Mouse (Mus musculus) neural tube, embryonic 13.5 days (tissue): ENCODE data around the gene Sephs1. TPM values are rescaled to one million over a fixed set of nuclear protein-coding genes. Genes with fewer than 3 reads are reported as not detected.

ENCODE experiments used
- ATAC-seq: fragments of 200-750 bp; cut with Nextera tagmentation; 2 replicates; pipeline ENCODE4 v1.8.0; 2017; ENCODE audit warnings: low read depth, mild to moderate bottlenecking, moderate TSS enrichment, moderate library complexity
- H3K27ac ChIP-seq: fragments of 300-500 bp; sonication (generic); replicated peaks from 2 replicates; pipeline ENCODE4 v1.5.1; 2015; ENCODE audit warnings: moderate library complexity, mild to moderate bottlenecking, inconsistent platforms
- H3K27me3 ChIP-seq: fragments of 300-500 bp; sonication (generic); 2 replicates; pipeline ENCODE4 v1.6.1; 2015; ENCODE audit warnings: mild to moderate bottlenecking, inconsistent platforms
- H3K36me3 ChIP-seq: fragments of 300-500 bp; sonication (generic); 2 replicates; pipeline ENCODE4 v1.6.1; 2015; ENCODE audit warnings: mild to moderate bottlenecking, inconsistent platforms
- H3K4me1 ChIP-seq: fragments of 300-500 bp; sonication (generic); replicated peaks from 2 replicates; pipeline ENCODE4 v1.6.1; 2015; ENCODE audit warnings: inconsistent platforms
- H3K4me2 ChIP-seq: fragments of 300-500 bp; sonication (generic); 2 replicates; pipeline ENCODE4 v1.6.1; 2015; ENCODE audit warnings: inconsistent platforms, mild to moderate bottlenecking, moderate library complexity
- H3K4me3 ChIP-seq: fragments of 300-500 bp; sonication (generic); 2 replicates; pipeline ENCODE4 v1.5.1; 2015; ENCODE audit warnings: mild to moderate bottlenecking, inconsistent platforms
- H3K9ac ChIP-seq: fragments of 300-500 bp; sonication (generic); 2 replicates; pipeline ENCODE4 v1.6.1; 2015; ENCODE audit warnings: moderate library complexity, mild to moderate bottlenecking, inconsistent platforms
- H3K9me3 ChIP-seq: fragments of 300-500 bp; sonication (generic); 2 replicates; pipeline ENCODE4 v1.6.1; 2016; ENCODE audit warnings: inconsistent platforms
- WGBS: fragments of 180-500 bp; shearing (Covaris S2); methylation state at CpG from one replicate; pipeline ENCODE4 v1.1.7; 2015; 5-methylcytosine and 5-hydroxymethylcytosine counted together
- polyA plus RNA-seq: library from polyadenylated mRNA; unstranded; fragments of >200 nt; fragmentation: Nextera tagmentation; extraction: Ambion mirVana; gene quantifications from 2 replicates; pipeline ENCODE4 v1.2.1, GENCODE M21; 2015

The Sephs1 gene
- polyA plus RNA-seq: 62.5 and 64.3 TPM in 2 replicates

DNA sequence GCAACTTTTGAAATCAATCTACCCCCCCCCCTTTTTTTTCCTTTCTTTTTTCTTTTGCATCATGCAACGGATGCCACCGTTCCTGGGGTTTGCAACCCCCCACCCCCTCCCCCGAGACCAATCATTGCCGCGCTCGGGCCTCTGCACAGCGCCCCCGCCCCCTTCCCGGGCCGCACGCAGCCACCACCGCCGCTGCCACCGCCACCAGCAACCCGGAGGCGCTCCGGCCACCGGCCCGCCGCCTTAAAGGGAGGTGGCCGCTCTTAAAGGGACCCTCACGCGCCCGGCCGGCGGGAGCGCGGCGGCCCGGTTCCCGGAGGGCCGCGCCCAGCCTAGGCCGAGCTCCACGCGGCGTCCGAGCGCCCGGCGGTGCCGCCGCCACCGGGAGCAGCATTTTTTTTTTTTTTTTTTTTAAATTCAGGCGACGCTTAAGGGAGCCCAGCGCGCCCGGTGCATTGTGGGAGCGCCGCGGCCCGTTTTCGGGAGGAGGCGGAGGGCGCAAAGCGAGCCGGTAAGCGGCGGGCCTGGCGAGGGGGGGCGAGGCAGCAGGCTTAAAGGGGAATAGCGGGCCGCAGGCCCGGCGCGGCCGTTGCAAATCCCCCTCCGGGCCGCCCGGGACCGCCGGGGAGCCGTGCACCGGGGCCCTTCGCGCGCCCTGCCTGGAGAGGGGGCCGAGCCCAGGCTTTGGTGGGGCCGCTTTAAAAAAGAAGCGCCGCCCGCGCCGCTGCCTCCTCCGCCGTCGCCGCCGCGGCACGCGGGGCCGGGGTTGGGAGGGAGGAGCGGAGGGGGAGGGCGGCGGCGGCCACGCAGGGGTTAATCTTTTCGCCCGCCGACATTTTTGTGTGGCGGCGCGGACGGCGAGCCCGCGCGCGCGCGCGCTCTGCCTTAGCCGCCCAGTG is at the start of gene Sephs1:
Sephs1 (plus strand) TSS at position 215 of the 899 bp plus-strand sequence.
- under 1% methylated on average over 97 of the region's 115 CpGs for WGBS
- peak; percentile 78 for ATAC-seq
- peak within 1 kb of the TSS; percentile 98 for H3K9ac ChIP-seq
- H3K36me3 ChIP-seq: peaks cover 16% of the 10 kb centered on the region
- H3K9me3 ChIP-seq: no peaks in the 10 kb centered on the region
- H3K4me2 ChIP-seq: peak within 1 kb of the TSS; percentile 83
- H3K4me3 ChIP-seq: peak within 1 kb of the TSS; percentile 82
- no peaks in the 10 kb centered on the region for H3K27me3 ChIP-seq
- peaks cover 25% of the 10 kb centered on the region for H3K4me1 ChIP-seq
- peak within 1 kb of the TSS; percentile 100 for H3K27ac ChIP-seq

DNA sequence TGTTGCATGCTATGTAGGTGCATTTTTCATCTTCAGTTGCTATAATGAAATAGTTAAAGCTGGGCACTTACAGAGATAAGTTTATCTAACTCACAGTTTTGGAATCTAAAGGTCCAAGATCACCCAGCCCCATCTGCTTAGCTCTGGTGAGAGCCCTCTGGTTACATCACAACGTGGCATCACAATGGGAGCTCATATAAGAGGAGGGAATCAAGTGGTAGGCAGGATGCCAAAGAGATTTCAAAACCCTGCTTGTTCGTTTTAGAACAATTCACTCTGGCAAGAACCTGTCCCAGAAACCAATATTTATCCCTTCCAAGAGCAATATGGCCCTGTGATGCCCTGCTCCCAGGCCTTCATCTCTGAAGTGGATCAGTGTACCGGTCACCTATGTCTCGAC is 49.2 kb upstream of the Sephs1 start:
- H3K4me2 ChIP-seq: no peak overlapping the region
- no peak for ATAC-seq
- H3K4me1 ChIP-seq: peaks cover 12% of the 10 kb centered on the region
- H3K36me3 ChIP-seq: no peaks in the 10 kb centered on the region
- H3K4me3 ChIP-seq: no peak overlapping the region
- 0 out of 2 replicates have a peak, but pooled peaks cover 5% of the 10 kb centered on the region for H3K27me3 ChIP-seq
- no peak overlapping the region for H3K27ac ChIP-seq
- H3K9me3 ChIP-seq: no peaks in the 10 kb centered on the region
- H3K9ac ChIP-seq: no peak overlapping the region
- 82% methylated on average over 4 of the region's 4 CpGs for WGBS

DNA sequence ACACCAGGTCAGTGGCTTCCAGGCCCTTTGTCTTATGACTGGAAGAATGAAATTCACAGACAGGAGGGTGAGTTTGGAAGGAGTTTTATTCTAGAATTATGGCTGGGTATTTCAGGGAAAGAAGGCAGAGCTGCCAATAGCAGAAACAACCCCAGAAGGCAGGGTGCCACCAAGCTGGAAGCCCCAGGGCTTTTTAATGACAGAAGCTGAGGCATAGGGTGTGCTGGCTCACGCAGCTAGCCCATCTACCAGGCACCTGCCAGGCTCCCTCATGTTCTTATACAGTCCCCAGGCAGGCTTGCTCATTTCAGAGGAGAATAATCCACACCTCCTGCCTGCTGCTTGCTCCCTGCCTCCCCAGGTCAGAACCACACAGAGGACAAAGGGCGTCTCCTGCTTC is 31.9 kb upstream of the Sephs1 start:
- H3K4me2 ChIP-seq: no peak overlapping the region
- H3K9me3 ChIP-seq: no peaks in the 10 kb centered on the region
- 81% methylated on average over 2 of the region's 2 CpGs for WGBS
- no peaks in the 10 kb centered on the region for H3K4me1 ChIP-seq
- H3K27me3 ChIP-seq: no peaks in the 10 kb centered on the region
- no peak overlapping the region for H3K27ac ChIP-seq
- no peak for ATAC-seq
- no peaks in the 10 kb centered on the region for H3K36me3 ChIP-seq
- no peak overlapping the region for H3K9ac ChIP-seq
- H3K4me3 ChIP-seq: no peak overlapping the region

DNA sequence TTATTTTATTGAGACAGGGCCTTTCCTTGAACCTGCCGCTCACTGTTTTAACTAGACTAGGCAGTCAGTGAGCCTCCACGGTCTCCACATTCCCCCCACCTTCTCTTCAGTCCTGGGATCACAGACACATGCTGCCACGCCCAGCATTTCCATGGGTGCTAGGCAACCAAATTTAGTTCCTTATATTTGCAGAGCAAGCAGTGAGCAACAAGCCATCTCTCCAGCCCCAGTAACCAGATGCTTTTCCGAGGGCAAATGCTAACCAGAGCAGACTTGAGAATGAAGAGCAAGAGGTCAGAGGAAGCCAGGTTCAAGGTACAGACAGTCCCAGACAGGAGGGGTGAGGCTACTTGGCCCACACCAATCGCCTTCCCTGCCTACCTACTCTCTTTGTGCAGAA is 24.2 kb upstream of the Sephs1 start:
- Histone ChIP-seq H3K4me2 (no peak overlapping the region), H3K4me3 (no peak overlapping the region), H3K27ac (no peak overlapping the region), H3K9ac (no peak overlapping the region), H3K4me1 (no peaks in the 10 kb centered on the region), H3K27me3 (no peaks in the 10 kb centered on the region), H3K36me3 (no peaks in the 10 kb centered on the region), H3K9me3 (no peaks in the 10 kb centered on the region)
- 70% methylated on average over 5 of the region's 5 CpGs for WGBS
- ATAC-seq: no peak

DNA sequence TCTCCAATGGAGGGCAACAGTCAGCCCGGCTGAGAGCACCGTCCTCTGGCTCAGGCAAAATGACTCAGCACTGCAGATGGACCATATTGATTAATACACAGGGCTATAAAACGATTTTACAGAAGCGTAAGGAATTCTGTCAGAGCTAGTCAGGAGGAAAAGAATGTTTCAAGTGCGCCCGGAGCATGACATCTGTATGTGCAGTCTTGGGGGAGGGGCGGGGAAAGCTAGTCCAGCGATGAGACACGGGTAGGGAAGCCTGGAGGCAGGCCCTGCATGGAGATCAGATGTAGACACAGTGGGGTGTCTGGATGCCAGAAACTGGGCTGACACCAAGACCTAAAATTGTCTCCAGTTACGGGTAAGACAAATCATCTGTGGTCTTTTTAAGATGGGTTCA is 23.2 kb upstream of the Sephs1 start:
- no peak overlapping the region for H3K4me3 ChIP-seq
- 70% methylated on average over 10 of the region's 10 CpGs for WGBS
- H3K9me3 ChIP-seq: no peaks in the 10 kb centered on the region
- H3K36me3 ChIP-seq: no peaks in the 10 kb centered on the region
- no peak for ATAC-seq
- H3K9ac ChIP-seq: no peak overlapping the region
- H3K4me2 ChIP-seq: no peak overlapping the region
- H3K27me3 ChIP-seq: no peaks in the 10 kb centered on the region
- no peaks in the 10 kb centered on the region for H3K4me1 ChIP-seq
- no peak overlapping the region for H3K27ac ChIP-seq

DNA sequence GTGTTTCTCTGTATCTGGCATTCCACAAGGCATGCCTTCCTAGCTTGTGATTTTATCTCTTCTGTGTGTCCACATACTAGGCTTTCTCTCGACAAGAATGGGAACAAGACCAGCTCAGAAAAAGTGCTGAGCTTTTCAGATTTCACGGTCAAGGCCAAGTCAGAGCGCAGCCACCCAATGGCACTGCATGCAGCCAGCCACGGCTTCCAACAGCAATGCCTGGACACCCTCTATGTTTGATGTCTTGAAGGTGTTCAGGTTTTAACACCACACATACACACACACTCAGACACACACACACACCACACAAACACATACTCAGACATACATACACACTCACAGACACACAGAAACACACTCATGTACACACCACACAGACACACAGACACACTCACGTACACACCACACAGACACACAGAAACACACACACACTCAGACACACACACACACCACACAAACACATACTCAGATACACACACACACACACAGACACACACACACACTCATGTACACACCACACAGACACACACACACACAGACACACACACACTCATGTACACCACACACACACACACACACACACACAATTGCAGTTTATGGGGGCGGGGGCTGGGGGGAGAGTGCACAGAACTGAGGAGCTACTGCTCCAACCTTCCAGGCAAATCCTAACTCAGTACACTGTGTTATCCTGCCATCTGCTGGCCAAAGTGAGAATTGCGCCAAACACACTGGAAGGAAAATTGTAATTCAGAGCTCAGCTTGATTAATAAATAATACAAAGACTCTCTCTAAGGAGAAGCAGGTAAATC is 17.2 kb upstream of the Sephs1 start:
- no peak overlapping the region for H3K4me3 ChIP-seq
- no peak overlapping the region for H3K27ac ChIP-seq
- no peaks in the 10 kb centered on the region for H3K4me1 ChIP-seq
- H3K36me3 ChIP-seq: no peaks in the 10 kb centered on the region
- H3K9me3 ChIP-seq: no peaks in the 10 kb centered on the region
- WGBS: 48% methylated on average over 7 of the region's 7 CpGs
- no peaks in the 10 kb centered on the region for H3K27me3 ChIP-seq
- ATAC-seq: peak; percentile 85
- no peak overlapping the region for H3K4me2 ChIP-seq
- H3K9ac ChIP-seq: 0 out of 2 replicates have a peak overlapping the region, but pooled peaks have one; percentile 17

DNA sequence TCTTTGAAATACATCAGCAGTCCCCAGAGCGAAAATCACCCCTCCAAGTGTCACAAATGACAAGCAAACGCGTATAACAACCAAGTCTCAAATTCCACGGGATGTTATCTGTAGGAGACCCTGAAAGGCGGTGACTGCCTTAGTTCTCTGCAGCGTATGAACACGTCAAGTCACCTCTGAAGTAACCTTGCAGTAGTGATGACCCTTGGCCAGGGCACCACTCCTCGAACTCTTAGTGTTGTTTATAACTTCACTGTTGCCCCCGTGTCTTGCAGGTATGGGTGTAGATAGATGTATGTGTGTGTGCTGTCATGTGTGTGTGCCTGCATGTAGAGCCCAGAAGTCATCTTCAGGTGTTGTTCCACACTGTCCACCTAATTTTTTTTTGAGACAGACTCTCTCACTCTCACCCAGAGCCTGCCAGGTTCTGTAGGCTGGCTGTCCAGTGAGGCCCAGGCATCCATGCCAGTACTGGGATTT is 16.5 kb upstream of the Sephs1 start:
- Histone ChIP-seq H3K27me3 (no peaks in the 10 kb centered on the region), H3K9ac (0 out of 2 replicates have a peak overlapping the region, but pooled peaks have one; percentile 0), H3K27ac (no peak overlapping the region), H3K36me3 (no peaks in the 10 kb centered on the region), H3K4me2 (no peak overlapping the region), H3K9me3 (no peaks in the 10 kb centered on the region), H3K4me1 (no peaks in the 10 kb centered on the region), H3K4me3 (no peak overlapping the region)
- WGBS: 49% methylated on average over 9 of the region's 9 CpGs
- ATAC-seq: peak; percentile 48; the same call in 1 of the 2 replicates

DNA sequence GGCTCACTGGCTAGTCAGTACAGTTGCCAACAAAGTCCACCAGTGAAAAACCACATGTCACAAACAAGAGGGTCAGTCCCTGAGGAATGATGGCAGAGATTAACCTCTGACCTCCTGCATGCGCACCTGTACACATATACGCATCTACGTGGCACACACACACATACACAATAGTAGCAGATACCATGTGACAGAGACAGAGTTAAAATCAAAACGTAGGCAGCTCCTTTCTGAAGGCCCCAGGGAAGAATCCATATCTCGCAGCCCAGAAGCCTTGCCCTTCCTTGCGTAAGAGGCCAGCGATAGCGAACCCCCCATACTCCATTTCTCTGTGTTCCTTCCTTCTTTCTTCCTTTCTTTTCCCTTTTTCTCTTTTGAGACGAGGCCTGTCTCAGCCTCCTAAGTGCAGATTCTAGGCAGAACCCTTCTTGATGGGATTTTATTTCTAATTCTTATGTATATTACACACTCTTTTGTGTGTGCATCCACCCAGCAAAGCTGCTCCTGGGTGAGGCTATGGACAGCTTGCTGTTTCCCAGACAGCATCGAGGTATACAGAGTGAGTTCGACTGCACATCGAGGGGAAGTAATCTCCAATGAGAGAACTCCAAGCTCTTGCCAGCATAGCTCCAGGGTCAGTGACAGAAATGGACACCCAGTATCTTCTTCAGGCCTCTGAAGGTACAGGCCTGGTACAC is 13.2 kb upstream of the Sephs1 start:
- 86% methylated on average over 12 of the region's 12 CpGs for WGBS
- Histone ChIP-seq H3K9me3 (no peaks in the 10 kb centered on the region), H3K27me3 (no peaks in the 10 kb centered on the region), H3K9ac (no peak overlapping the region), H3K4me3 (no peak overlapping the region), H3K4me2 (no peak overlapping the region), H3K27ac (no peak overlapping the region), H3K4me1 (no peaks in the 10 kb centered on the region), H3K36me3 (no peaks in the 10 kb centered on the region)
- ATAC-seq: no peak

DNA sequence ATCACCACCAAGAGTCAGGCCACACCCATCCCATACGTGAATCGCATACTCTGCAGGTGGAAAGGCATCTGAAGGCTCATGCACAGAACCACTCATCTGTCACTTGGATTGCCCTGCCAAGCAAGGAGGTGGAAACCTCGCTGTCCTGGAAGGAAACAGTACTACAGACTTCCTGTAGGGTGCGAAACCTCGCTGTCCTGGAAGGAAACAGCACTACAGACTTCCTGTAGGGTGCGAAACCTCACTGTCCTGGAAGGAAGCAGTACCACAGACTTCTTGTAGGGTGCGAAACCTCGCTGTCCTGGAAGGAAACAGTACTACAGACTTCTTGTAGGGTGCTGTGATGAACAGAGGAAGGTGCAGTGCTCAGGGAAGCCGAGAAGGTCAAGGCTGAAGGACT is 8.6 kb upstream of the Sephs1 start:
- no peaks in the 10 kb centered on the region for H3K4me1 ChIP-seq
- no peak for ATAC-seq
- H3K4me3 ChIP-seq: no peak overlapping the region
- no peak overlapping the region for H3K27ac ChIP-seq
- H3K27me3 ChIP-seq: no peaks in the 10 kb centered on the region
- no peaks in the 10 kb centered on the region for H3K36me3 ChIP-seq
- H3K9ac ChIP-seq: no peak overlapping the region
- H3K4me2 ChIP-seq: no peak overlapping the region
- WGBS: 78% methylated on average over 9 of the region's 9 CpGs
- no peaks in the 10 kb centered on the region for H3K9me3 ChIP-seq

DNA sequence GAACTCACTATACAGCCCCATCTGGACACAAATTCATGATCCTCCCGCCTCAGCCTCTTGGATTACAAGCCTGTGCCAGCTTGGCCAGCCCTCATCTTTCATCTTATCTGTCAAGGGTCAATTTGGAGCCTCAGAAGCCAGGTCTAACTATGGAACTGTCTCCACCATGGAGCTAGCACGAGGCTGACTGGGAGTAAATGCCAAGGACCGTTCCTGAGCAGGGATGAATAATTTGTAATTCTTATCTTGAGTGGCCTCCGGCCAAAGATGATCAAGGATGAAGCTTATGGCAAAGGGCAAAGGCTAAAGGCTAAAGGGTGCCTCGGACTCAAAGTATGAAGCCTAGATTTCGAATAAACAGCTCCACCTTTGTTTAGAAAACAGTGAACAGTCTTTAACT is 8.0 kb upstream of the Sephs1 start:
- Histone ChIP-seq H3K36me3 (no peaks in the 10 kb centered on the region), H3K4me1 (no peaks in the 10 kb centered on the region), H3K27ac (no peak overlapping the region), H3K27me3 (no peaks in the 10 kb centered on the region), H3K9ac (no peak overlapping the region), H3K9me3 (no peaks in the 10 kb centered on the region), H3K4me2 (no peak overlapping the region), H3K4me3 (no peak overlapping the region)
- no peak for ATAC-seq
- 79% methylated on average over 6 of the region's 6 CpGs for WGBS

DNA sequence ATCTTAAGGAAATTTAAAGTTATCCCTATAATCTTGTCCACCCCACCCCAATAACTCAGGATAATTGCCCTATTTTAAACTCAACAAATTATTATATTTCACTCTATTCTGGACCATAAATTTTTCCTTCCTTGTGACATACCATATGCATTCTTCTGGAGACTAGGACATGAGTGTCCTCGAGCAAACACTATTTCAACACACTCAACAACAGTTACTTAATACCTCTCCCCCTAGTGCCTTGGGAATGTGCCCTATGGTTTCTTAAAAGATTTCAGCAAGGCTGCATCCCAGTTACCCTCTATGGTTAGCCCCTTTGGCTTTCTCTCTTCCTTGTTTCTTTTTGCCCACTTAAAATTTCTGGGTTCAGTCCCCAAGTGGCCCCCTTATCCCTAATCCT is 6.3 kb upstream of the Sephs1 start:
- H3K27me3 ChIP-seq: no peaks in the 10 kb centered on the region
- no peak overlapping the region for H3K4me3 ChIP-seq
- WGBS: 64% methylated on average over 1 of the region's 1 CpGs
- no peak for ATAC-seq
- no peak overlapping the region for H3K9ac ChIP-seq
- no peaks in the 10 kb centered on the region for H3K9me3 ChIP-seq
- no peaks in the 10 kb centered on the region for H3K36me3 ChIP-seq
- no peak overlapping the region for H3K27ac ChIP-seq
- H3K4me2 ChIP-seq: no peak overlapping the region
- peaks cover 3% of the 10 kb centered on the region for H3K4me1 ChIP-seq

DNA sequence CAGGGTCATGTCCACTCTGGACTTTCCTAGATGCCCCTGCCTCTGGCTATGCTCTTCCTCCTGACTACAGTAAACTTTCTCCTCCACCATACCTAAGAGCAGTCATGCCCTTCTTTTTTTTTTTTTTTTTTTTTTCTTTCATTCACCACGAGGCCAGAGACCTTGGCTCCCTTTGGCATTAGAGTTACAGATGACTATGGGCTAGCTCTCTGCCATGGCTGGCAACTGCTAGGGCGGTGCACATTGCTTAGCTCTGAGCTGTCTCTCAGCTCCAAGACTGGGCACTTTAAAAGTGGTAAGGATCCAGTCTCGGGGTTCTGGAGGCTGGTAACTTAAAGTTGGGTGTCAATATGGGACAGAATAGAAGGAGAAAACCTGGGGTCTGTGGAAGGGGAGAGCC is 5.2 kb upstream of the Sephs1 start:
- no peak overlapping the region for H3K4me3 ChIP-seq
- no peaks in the 10 kb centered on the region for H3K9me3 ChIP-seq
- no peaks in the 10 kb centered on the region for H3K36me3 ChIP-seq
- H3K4me2 ChIP-seq: no peak overlapping the region
- peaks cover 10% of the 10 kb centered on the region for H3K4me1 ChIP-seq
- ATAC-seq: no peak
- no peaks in the 10 kb centered on the region for H3K27me3 ChIP-seq
- no peak overlapping the region for H3K9ac ChIP-seq
- WGBS: 76% methylated on average over 3 of the region's 3 CpGs
- H3K27ac ChIP-seq: no peak overlapping the region
